Mouse (Mus musculus): ENCODE measurements around the gene Elobl. TPM values are rescaled to one million over a fixed set of nuclear protein-coding genes. Genes with fewer than 3 reads are reported as not detected.

The Elobl gene
- polyA plus RNA-seq, 1 experiment from 2014 or later = not detected

DNA sequence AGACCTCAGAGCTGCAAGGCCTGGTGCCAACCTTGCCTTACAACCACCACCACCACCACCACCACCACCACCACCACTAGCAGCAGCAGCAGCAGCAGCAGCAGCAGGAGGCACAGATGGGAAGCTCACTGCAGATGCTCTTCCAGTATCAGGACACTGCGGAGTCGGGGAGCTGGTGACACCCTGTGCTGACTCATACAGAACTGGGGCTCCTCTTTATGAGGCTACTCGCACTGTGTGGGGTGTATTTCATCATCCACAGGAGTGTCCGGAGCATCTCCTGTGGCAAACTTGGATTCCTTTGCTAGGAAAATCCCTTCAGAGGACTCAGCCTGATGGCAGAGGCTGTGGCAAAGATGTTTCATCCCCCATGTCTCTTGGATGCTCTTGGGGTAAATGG, 27.1 kb downstream of the Elobl start:
- H3K4me3 ChIP-seq (ENCODE audit: inconsistent target) = no peak overlapping the region
- H3K36me3 ChIP-seq (ENCODE audit: inconsistent target) = peaks cover 85% of the 10 kb centered on the region
- WGBS (ENCODE audit: missing documents) = 94% methylated on average over 4 of the region's 4 CpGs

DNA sequence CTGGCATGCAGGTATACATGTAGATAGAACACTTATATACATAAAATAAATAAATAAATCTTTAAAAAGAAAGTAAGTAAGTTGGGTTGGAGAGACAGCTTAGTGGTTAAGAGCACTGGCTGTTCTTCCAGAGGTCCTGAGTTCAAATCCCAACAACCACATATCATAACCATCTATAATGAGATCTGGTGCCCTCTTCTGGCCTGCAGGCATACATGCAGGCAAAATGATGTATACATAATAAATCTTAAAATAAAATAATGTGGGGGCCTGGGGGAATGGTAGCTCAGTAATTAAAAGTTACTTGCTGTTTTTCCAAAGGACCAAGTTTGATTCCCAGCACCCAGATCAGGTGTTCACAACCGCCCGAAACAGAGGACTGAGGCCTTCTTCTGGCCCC, 28.0 kb downstream of the Elobl start:
- H3K79me2 ChIP-seq (ENCODE audit: inconsistent target) = no peaks in the 10 kb centered on the region; the same call in 1 of the 2 replicates
- H3K36me3 ChIP-seq (ENCODE audit: inconsistent target) = peaks cover 85% of the 10 kb centered on the region
- H3K27ac ChIP-seq = no peak overlapping the region
- WGBS (ENCODE audit: missing documents) = 100% methylated on average over 2 of the region's 2 CpGs
- H3K4me3 ChIP-seq (ENCODE audit: inconsistent target) = no peak overlapping the region

More for the DNA sequence above, 27.1 kb downstream of the Elobl start:
- H3K27ac ChIP-seq = no peak overlapping the region
- H3K79me2 ChIP-seq (ENCODE audit: inconsistent target) = peaks cover 5% of the 10 kb centered on the region; the same call in 1 of the 2 replicates

GRCm38 (mm10) chr11:88937886-88938285, 28.8 kb downstream of the Elobl start:
- Histone ChIP-seq H3K27ac (no peak overlapping the region), H3K79me2 (ENCODE audit: inconsistent target) (no peaks in the 10 kb centered on the region; the same call in 1 of the 2 replicates), H3K4me3 (ENCODE audit: inconsistent target) (no peak overlapping the region), H3K36me3 (ENCODE audit: inconsistent target) (peaks cover 85% of the 10 kb centered on the region)
- WGBS (ENCODE audit: missing documents) = 93% methylated on average over 2 of the region's 2 CpGs

DNA sequence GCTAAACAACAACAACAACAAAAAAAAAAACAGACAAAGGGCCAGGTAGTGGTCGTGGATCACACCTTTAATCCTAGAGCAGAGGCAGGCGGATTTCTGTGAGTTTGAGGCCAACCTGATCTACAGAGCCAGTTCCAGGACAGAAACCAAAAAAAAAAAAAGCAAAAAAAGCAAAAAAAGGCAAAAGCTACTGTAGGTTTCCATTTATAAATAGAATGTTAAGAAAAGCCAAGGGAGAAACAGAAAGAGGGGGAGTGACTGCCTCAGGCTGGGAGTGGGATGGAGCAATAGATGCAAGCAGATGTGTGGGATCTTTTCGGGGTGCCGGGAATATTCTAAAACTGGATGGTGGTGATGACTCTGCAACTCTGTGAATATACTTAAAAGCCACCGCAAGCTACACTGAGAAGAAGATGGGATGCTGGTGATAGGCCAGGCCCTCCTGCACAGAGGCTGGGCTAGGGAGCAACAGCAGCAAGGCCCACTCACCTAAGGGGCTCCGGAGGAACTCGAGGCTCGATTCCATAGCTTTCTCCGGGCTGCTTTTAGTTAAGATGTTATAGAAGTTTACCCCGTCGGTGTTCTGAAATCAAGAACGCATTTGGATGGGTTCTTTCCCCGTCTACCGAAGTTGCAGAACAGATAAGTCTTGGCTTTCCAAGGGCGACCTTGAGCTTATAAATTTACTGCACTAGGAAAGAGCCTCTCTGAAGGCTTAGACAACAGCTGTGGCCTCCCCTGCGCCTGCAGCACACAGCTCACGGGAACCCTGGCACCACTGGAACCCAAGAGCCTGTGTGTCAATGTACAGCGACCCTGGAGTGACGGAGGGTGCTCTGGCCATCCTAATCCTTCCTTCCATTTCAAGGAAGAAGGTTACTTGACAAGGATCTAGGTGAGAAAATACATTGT, 32.4 kb downstream of the Elobl start:
- Histone ChIP-seq H3K36me3 (ENCODE audit: inconsistent target) (peaks cover 84% of the 10 kb centered on the region), H3K79me2 (ENCODE audit: inconsistent target) (no peaks in the 10 kb centered on the region; the same call in 1 of the 2 replicates), H3K27ac (no peak overlapping the region), H3K4me3 (ENCODE audit: inconsistent target) (no peak overlapping the region)
- WGBS (ENCODE audit: missing documents) = 94% methylated on average over 19 of the region's 19 CpGs

GRCm38 (mm10) chr11:88933030-88933429, 33.7 kb downstream of the Elobl start:
- H3K27ac ChIP-seq = no peak overlapping the region
- H3K79me2 ChIP-seq (ENCODE audit: inconsistent target) = no peaks in the 10 kb centered on the region; the same call in 1 of the 2 replicates
- H3K4me3 ChIP-seq (ENCODE audit: inconsistent target) = no peak overlapping the region
- WGBS (ENCODE audit: missing documents) = 98% methylated on average over 9 of the region's 9 CpGs
- H3K36me3 ChIP-seq (ENCODE audit: inconsistent target) = peaks cover 91% of the 10 kb centered on the region

- H3K27ac ChIP-seq = no peak overlapping the region
These were observed 34.8 kb downstream of the Elobl start for GRCm38 (mm10) chr11:88931692-88932530.

DNA sequence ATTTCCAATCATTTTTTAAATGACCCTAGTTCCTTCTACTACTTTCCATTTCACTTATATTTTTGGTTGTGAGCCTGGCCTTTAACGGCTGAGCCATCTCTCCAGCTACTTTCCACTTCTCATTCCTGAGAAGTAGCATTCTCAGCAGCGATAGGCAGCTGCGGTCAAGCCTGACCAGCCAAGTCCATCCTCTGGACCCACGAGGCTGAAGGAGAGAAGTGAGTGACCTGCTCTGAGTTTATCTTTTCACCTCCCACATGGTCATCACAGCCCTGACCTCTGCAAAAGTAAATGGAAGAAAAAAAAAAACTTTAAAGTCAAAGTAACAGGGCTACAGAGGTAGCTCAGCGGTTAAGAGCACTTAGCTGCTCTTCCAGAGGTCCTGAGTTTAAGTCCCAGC, 40.2 kb downstream of the Elobl start:
- WGBS (ENCODE audit: missing documents) = 90% methylated on average over 5 of the region's 5 CpGs
- no peak overlapping the region for H3K27ac ChIP-seq
- H3K4me3 ChIP-seq (ENCODE audit: inconsistent target) = no peak overlapping the region
- H3K36me3 ChIP-seq (ENCODE audit: inconsistent target) = peaks cover 90% of the 10 kb centered on the region
- H3K79me2 ChIP-seq (ENCODE audit: inconsistent target) = no peaks in the 10 kb centered on the region

More at GRCm38 (mm10) chr11:88931692-88932530, 34.8 kb downstream of the Elobl start:
- Histone ChIP-seq H3K4me3 (ENCODE audit: inconsistent target) (no peak overlapping the region), H3K79me2 (ENCODE audit: inconsistent target) (no peaks in the 10 kb centered on the region), H3K36me3 (ENCODE audit: inconsistent target) (peaks cover 91% of the 10 kb centered on the region)
- 93% methylated on average over 14 of the region's 14 CpGs for WGBS (ENCODE audit: missing documents)

Other genes with a start within 250 kb of the Elobl start
- gene Msi2, start 248.4 kb downstream of the Elobl start, polyA plus RNA-seq (2018) = 4.8 to 5.2 TPM (median 5.1 TPM) in 3 replicates
- gene Akap1, start 102.3 kb downstream of the Elobl start, polyA plus RNA-seq (2018) = 4.9 to 14.0 TPM (median 5.7 TPM) in 3 replicates
- gene Scpep1, start 11.5 kb downstream of the Elobl start, polyA plus RNA-seq (2018) = 284 to 556 TPM (median 477 TPM) in 3 replicates
- gene Coil, start 3.3 kb upstream of the Elobl start, polyA plus RNA-seq (2018) = 5.1 to 8.0 TPM (median 5.6 TPM) in 3 replicates
- 66.7 to 127 TPM (median 117 TPM) in 3 replicates for gene Trim25, start 32.4 kb upstream of the Elobl start, polyA plus RNA-seq (2018)
- 3.6 to 6.2 TPM (median 4.9 TPM) in 3 replicates for gene Dgke, start 99.9 kb upstream of the Elobl start, polyA plus RNA-seq (2018)
- not detected in 3 replicates for gene Gm525, start 106.9 kb upstream of the Elobl start, polyA plus RNA-seq (2018)